Mouse (Mus musculus): ENCODE results near the gene Hlx. TPM values are rescaled to one million over a fixed set of nuclear protein-coding genes. Genes with fewer than 3 reads are reported as not detected.

The Hlx gene
- total and polyA plus RNA-seq, 2 experiments from 2014 or later, result 1.5 to 1.9 TPM

- Histone ChIP-seq H3K4me2 (ENCODE audit: low read depth, low read length, poor library complexity, severe bottlenecking) (no peak overlapping the region), H3K9me3 (ENCODE audit: low read length) (no peaks in the 10 kb centered on the region), H3K27me3 (ENCODE audit: insufficient read depth, low read length) (peaks cover 83% of the 10 kb centered on the region), H3K27ac (ENCODE audit: low read depth, low read length) (no peak overlapping the region), H3K4me1 (ENCODE audit: insufficient read depth, low read length) (0 out of 2 replicates have a peak, but pooled peaks cover 4% of the 10 kb centered on the region), H3K9ac (replicated peaks; ENCODE audit: low read length, poor library complexity, severe bottlenecking) (no peak overlapping the region), H3K36me3 (ENCODE audit: insufficient read depth, low read length) (no peaks in the 10 kb centered on the region), H3K4me3 (ENCODE audit: low read depth, low read length) (no peak overlapping the region)
- 14% methylated on average over 16 of the region's 16 CpGs for WGBS
- DNase-seq (ENCODE audit: low spot score) (no peak), ATAC-seq (ENCODE audit: low FRiP score) (no peak)
- TF ChIP-seq CTCF (IDR thresholded peaks at IDR 0.05), result no peak
Measured at GRCm38 (mm10) chr1:184726576-184727300, 5.7 kb downstream of the Hlx start.

GRCm38 (mm10) chr1:184725318-184725790 lies 7.1 kb downstream of the Hlx start:
- no peak for TF ChIP-seq CTCF (IDR thresholded peaks at IDR 0.05)
- no peaks in the 10 kb centered on the region for H3K36me3 ChIP-seq (ENCODE audit: insufficient read depth, low read length)
- no peaks in the 10 kb centered on the region for H3K9me3 ChIP-seq (ENCODE audit: low read length)
- H3K27ac ChIP-seq (ENCODE audit: low read depth, low read length), result no peak overlapping the region
- ATAC-seq (ENCODE audit: low FRiP score), result no peak
- 0 out of 2 replicates have a peak, but pooled peaks cover 4% of the 10 kb centered on the region for H3K4me1 ChIP-seq (ENCODE audit: insufficient read depth, low read length)
- H3K4me3 ChIP-seq (ENCODE audit: low read depth, low read length), result no peak overlapping the region
- no peak overlapping the region for H3K9ac ChIP-seq (replicated peaks; ENCODE audit: low read length, poor library complexity, severe bottlenecking)
- no peak for DNase-seq (ENCODE audit: low spot score)
- WGBS, result 9% methylated on average over 11 of the region's 11 CpGs
- peaks cover 95% of the 10 kb centered on the region for H3K27me3 ChIP-seq (ENCODE audit: insufficient read depth, low read length)
- H3K4me2 ChIP-seq (ENCODE audit: low read depth, low read length, poor library complexity, severe bottlenecking), result no peak overlapping the region

GRCm38 (mm10) chr1:184724551-184725317 lies 7.7 kb downstream of the Hlx start:
- Histone ChIP-seq H3K4me2 (ENCODE audit: low read depth, low read length, poor library complexity, severe bottlenecking) (no peak overlapping the region), H3K27ac (ENCODE audit: low read depth, low read length) (no peak overlapping the region), H3K9ac (replicated peaks; ENCODE audit: low read length, poor library complexity, severe bottlenecking) (no peak overlapping the region), H3K36me3 (ENCODE audit: insufficient read depth, low read length) (no peaks in the 10 kb centered on the region), H3K27me3 (ENCODE audit: insufficient read depth, low read length) (peaks cover 98% of the 10 kb centered on the region), H3K4me1 (ENCODE audit: insufficient read depth, low read length) (0 out of 2 replicates have a peak, but pooled peaks cover 4% of the 10 kb centered on the region), H3K4me3 (ENCODE audit: low read depth, low read length) (no peak overlapping the region), H3K9me3 (ENCODE audit: low read length) (no peaks in the 10 kb centered on the region)
- 7% methylated on average over 23 of the region's 23 CpGs for WGBS
- ATAC-seq (ENCODE audit: low FRiP score) (no peak), DNase-seq (ENCODE audit: low spot score) (no peak)
- TF ChIP-seq CTCF (IDR thresholded peaks at IDR 0.05), result no peak

GRCm38 (mm10) chr1:184723899-184724298 lies 8.5 kb downstream of the Hlx start:
- H3K9ac ChIP-seq (replicated peaks; ENCODE audit: low read length, poor library complexity, severe bottlenecking), result no peak overlapping the region
- H3K4me1 ChIP-seq (ENCODE audit: insufficient read depth, low read length), result 0 out of 2 replicates have a peak, but pooled peaks cover 4% of the 10 kb centered on the region
- no peak for DNase-seq (ENCODE audit: low spot score)
- no peak overlapping the region for H3K4me3 ChIP-seq (ENCODE audit: low read depth, low read length)
- no peak overlapping the region for H3K4me2 ChIP-seq (ENCODE audit: low read depth, low read length, poor library complexity, severe bottlenecking)
- H3K9me3 ChIP-seq (ENCODE audit: low read length), result no peaks in the 10 kb centered on the region
- H3K27ac ChIP-seq (ENCODE audit: low read depth, low read length), result no peak overlapping the region
- no peak for TF ChIP-seq CTCF (IDR thresholded peaks at IDR 0.05)
- WGBS, result 19% methylated on average over 3 of the region's 3 CpGs
- H3K36me3 ChIP-seq (ENCODE audit: insufficient read depth, low read length), result no peaks in the 10 kb centered on the region
- peaks cover 97% of the 10 kb centered on the region for H3K27me3 ChIP-seq (ENCODE audit: insufficient read depth, low read length)
- no peak for ATAC-seq (ENCODE audit: low FRiP score)

GRCm38 (mm10) chr1:184721121-184721520 lies 11.3 kb downstream of the Hlx start:
- Histone ChIP-seq H3K4me1 (ENCODE audit: insufficient read depth, low read length) (no peaks in the 10 kb centered on the region), H3K27me3 (ENCODE audit: insufficient read depth, low read length) (peaks cover 95% of the 10 kb centered on the region), H3K9ac (replicated peaks; ENCODE audit: low read length, poor library complexity, severe bottlenecking) (no peak overlapping the region), H3K36me3 (ENCODE audit: insufficient read depth, low read length) (no peaks in the 10 kb centered on the region), H3K9me3 (ENCODE audit: low read length) (no peaks in the 10 kb centered on the region), H3K27ac (ENCODE audit: low read depth, low read length) (no peak overlapping the region), H3K4me2 (ENCODE audit: low read depth, low read length, poor library complexity, severe bottlenecking) (no peak overlapping the region), H3K4me3 (ENCODE audit: low read depth, low read length) (no peak overlapping the region)
- ATAC-seq (ENCODE audit: low FRiP score) (no peak), DNase-seq (ENCODE audit: low spot score) (no peak)
- WGBS, result 4% methylated on average over 9 of the region's 9 CpGs
- no peak for TF ChIP-seq CTCF (IDR thresholded peaks at IDR 0.05)

Measured in midbrain, postnatal 0 days (tissue).